Comparison of ENCODE assay signal across 25 mouse cellular contexts in the genomic region with DNA sequence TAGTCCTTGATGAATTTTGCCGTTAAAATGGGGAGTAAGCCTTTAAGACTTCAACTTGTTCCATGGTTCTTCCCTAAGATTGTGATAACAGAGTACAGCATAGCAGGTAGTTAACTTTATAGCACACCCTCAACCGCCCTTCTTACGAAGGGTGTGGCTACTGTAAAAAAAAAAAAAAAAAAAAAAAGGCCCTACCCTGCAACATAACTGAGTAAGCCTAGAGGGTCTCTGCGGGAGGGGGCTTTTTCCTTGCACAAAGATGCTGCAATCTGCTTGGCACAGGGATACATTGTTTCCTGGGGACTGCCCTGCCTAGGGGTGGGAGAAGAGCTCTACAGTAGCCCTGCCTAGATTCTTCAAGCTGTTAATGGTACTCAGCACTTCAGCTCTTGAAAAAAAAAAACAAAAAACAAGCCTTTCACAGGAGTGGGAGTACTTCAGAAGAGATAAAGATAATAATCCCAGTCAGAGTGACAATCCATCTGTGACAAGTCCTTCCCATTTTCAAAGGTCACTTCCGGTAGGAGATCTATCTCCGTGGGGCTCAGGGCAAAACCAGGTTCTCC.
DNase-seq lines count a peak whose midpoint lies in the region; ATAC-seq and TF ChIP-seq lines count a peak whose summit lies in the region.
"Had no signal": no experiment of that assay in that cellular context is flagged by ENCODE, and none has a peak within 500 bp of the region (broad histone marks: within the 10 kb centered on the region; RNA-seq: fewer than 3 reads in every experiment).

No protein-coding gene starts in this region.

- H3K9me3 ChIP-seq in E14TG2a.4 (ENCODE audit: low read length): no peaks in the 10 kb centered on the region
- H3K9me3 ChIP-seq in intestine, embryonic 16.5 days (ENCODE audit: control insufficient read depth, low read length): no peaks in the 10 kb centered on the region
- H3K9me3 ChIP-seq: embryonic facial prominence, embryonic 12.5 days; G1E; limb, embryonic 12.5 days; midbrain, embryonic 10.5 days; stomach, embryonic 15.5 days had no signal

- H3K9ac ChIP-seq in intestine, embryonic 16.5 days (ENCODE audit: low read depth, low read length): no peak overlapping the region
- H3K9ac ChIP-seq: embryonic facial prominence, embryonic 12.5 days; limb, embryonic 12.5 days; liver, postnatal 0 days; stomach, embryonic 15.5 days had no signal

- no peaks in the 10 kb centered on the region for H3K27me3 ChIP-seq in E14TG2a.4 (ENCODE audit: insufficient read depth, low read length)
- H3K27me3 ChIP-seq in intestine, embryonic 16.5 days (replicated peaks; ENCODE audit: control insufficient read depth, insufficient read depth, low read length): no peaks in the 10 kb centered on the region
- H3K27me3 ChIP-seq: embryonic facial prominence, embryonic 12.5 days; Patski; stomach, embryonic 15.5 days had no signal

- peak; percentile 21 for DNase-seq in kidney, postnatal 14 days
- DNase-seq in kidney, postnatal 25 days: no peak
- DNase-seq in ES-CJ7 (ENCODE audit: low read depth, low spot score): peak; percentile 56
- DNase-seq in retina, postnatal 1 day: no peak
- DNase-seq: adrenal gland, postnatal 10 days; cerebellum, adult 2 months; cerebellum, postnatal 25 days; liver, postnatal 0 days; right cerebral cortex, adult 18-20 months; right cerebral cortex, postnatal 4 days; thymus, postnatal 25 days had no signal

- ATAC-seq in intestine, embryonic 16.5 days: peak; percentile 81
- ATAC-seq in megakaryocyte-erythroid progenitor cell, adult 5-6 weeks (replicated peaks; ENCODE audit: low FRiP score, low TSS enrichment, poor library complexity, severe bottlenecking): no peak
- ATAC-seq: activated CD4-positive, CD25-positive, alpha-beta regulatory T cell, adult 4 months; hindbrain, embryonic 16.5 days; liver, postnatal 0 days; Patski had no signal

- H3K4me2 ChIP-seq in intestine, embryonic 16.5 days (ENCODE audit: low read depth, low read length): no peak overlapping the region
- H3K4me2 ChIP-seq: embryonic facial prominence, embryonic 12.5 days; heart, embryonic 11.5 days; limb, embryonic 12.5 days; liver, embryonic 11.5 days; stomach, embryonic 15.5 days had no signal

- 53% methylated on average over 6 of the region's 6 CpGs for WGBS in intestine, embryonic 16.5 days

- H3K27ac ChIP-seq in intestine, embryonic 16.5 days (ENCODE audit: low read length): no peak overlapping the region
- H3K27ac ChIP-seq: embryonic facial prominence, embryonic 12.5 days; limb, embryonic 12.5 days; macrophage; midbrain, embryonic 10.5 days; stomach, embryonic 15.5 days had no signal

- TF ChIP-seq CTCF in E14TG2a.4 (conservative IDR thresholded peaks at IDR 0.05; ENCODE audit: low read length): no peak

- H3K4me3 ChIP-seq in E14TG2a.4 (replicated peaks; ENCODE audit: low read length): peak overlapping the region; percentile 41
- no peak overlapping the region for H3K4me3 ChIP-seq in intestine, embryonic 16.5 days (ENCODE audit: low read length)
- H3K4me3 ChIP-seq: embryonic facial prominence, embryonic 12.5 days; limb, embryonic 12.5 days; midbrain, embryonic 10.5 days; stomach, embryonic 15.5 days had no signal

- peaks cover 83% of the 10 kb centered on the region for H3K4me1 ChIP-seq in E14TG2a.4 (replicated peaks; ENCODE audit: low read depth, low read length)
- H3K4me1 ChIP-seq in intestine, embryonic 16.5 days (ENCODE audit: control insufficient read depth, insufficient read depth, low read length): no peaks in the 10 kb centered on the region
- H3K4me1 ChIP-seq: embryonic facial prominence, embryonic 12.5 days; midbrain, embryonic 10.5 days; stomach, embryonic 15.5 days had no signal

- H3K36me3 ChIP-seq in E14TG2a.4 (ENCODE audit: insufficient read depth, low read length): peaks cover 51% of the 10 kb centered on the region
- H3K36me3 ChIP-seq in intestine, embryonic 16.5 days (ENCODE audit: control insufficient read depth, insufficient read depth, low read length): no peaks in the 10 kb centered on the region
- H3K36me3 ChIP-seq: embryonic facial prominence, embryonic 12.5 days; G1E; limb, embryonic 12.5 days; midbrain, embryonic 10.5 days; stomach, embryonic 15.5 days had no signal

Comparison
In these comparisons a context has a peak if more than half of its experiments do, and no peak if none do; other contexts are left out.
1. DNase-seq: peak in kidney, postnatal 14 days (single experiment) and ES-CJ7 (single experiment); none in kidney, postnatal 25 days (0 of 2) and retina, postnatal 1 day (single experiment).